Mouse (Mus musculus) G1E (cell line): ENCODE measurements around the gene Ubn2. TPM values are rescaled to one million over a fixed set of nuclear protein-coding genes. Genes with fewer than 3 reads are reported as not detected.
"Not testable (repeated sequence)": the region's sequence is repeated elsewhere in the genome, so short reads cannot be mapped to it uniquely, and the experiment has no call there.

Experiments used
- ATAC-seq: 2 replicates; pipeline ENCODE4 v1.8.0; 2016; ENCODE audit warnings: mild to moderate bottlenecking; ENCODE audit not compliant: insufficient number of reproducible peaks, poor library complexity, low FRiP score, severe bottlenecking; ENCODE audit errors: extremely low read depth
- DNase-seq: peaks from one replicate; pipeline ENCODE4 v3.0.0; 2012; ENCODE audit warnings: low spot score
- H3K27me3 ChIP-seq: 2 replicates; pipeline ENCODE4 v1.6.1; 2012; ENCODE audit warnings: mild to moderate bottlenecking, low read length, inconsistent platforms; ENCODE audit not compliant: insufficient read depth
- H3K36me3 ChIP-seq: replicated peaks from 2 replicates; pipeline ENCODE3; 2012; ENCODE audit warnings: mild to moderate bottlenecking, inconsistent platforms
- H3K4me1 ChIP-seq: 2 replicates; pipeline ENCODE4 v1.6.1; 2012; ENCODE audit warnings: low read depth, low read length, inconsistent platforms, mixed read lengths; ENCODE audit not compliant: insufficient read depth
- H3K4me3 ChIP-seq: 2 replicates; pipeline ENCODE4 v1.5.1; 2012; ENCODE audit warnings: low read depth, mild to moderate bottlenecking, inconsistent platforms, low read length, moderate library complexity, mixed read lengths
- H3K9me3 ChIP-seq: replicated peaks from 2 replicates; pipeline ENCODE4 v1.6.1; 2012; ENCODE audit warnings: inconsistent platforms
- CTCF ChIP-seq: IDR thresholded peaks from 2 replicates; pipeline ENCODE4 v1.5.1; 2012; ENCODE audit warnings: low read depth, low read length, inconsistent platforms, mixed read lengths
- GATA1 ChIP-seq: IDR thresholded peaks from 2 replicates; pipeline ENCODE4 v1.6.1; 2012; ENCODE audit warnings: borderline replicate concordance, low read length, inconsistent platforms, mixed read lengths
- GATA2 ChIP-seq: IDR thresholded peaks from 2 replicates; pipeline ENCODE4 v1.6.1; 2012; ENCODE audit warnings: low read depth, low read length, inconsistent platforms, borderline replicate concordance
- POLR2AphosphoS5 ChIP-seq: IDR thresholded peaks from 2 replicates; pipeline ENCODE4 v1.6.1; 2012; ENCODE audit warnings: low read depth, low read length, inconsistent platforms; ENCODE audit not compliant: insufficient replicate concordance
- TAL1 ChIP-seq: conservative IDR thresholded peaks from 2 replicates; pipeline ENCODE4 v1.6.1; 2012; ENCODE audit warnings: low read depth, low read length, inconsistent platforms, mixed read lengths
- polyA plus RNA-seq: library from polyadenylated mRNA; stranded (reverse); fragments of >175 nt; gene quantifications from 2 replicates; pipeline ENCODE4 v1.2.3, GENCODE M21; 2012
- total RNA-seq, 2 experiments: library from RNA; stranded (forward) in 1 of 2; stranded (reverse) in 1 of 2; fragments of 200-1000 nt in 1 of 2; fragments of >200 nt in 1 of 2; fragmentation: Nextera tagmentation in 1 of 2; gene quantifications; 2 replicates each; pipeline ENCODE4 v1.2.3; 2014 to 2017

Gene Ubn2
- total and polyA plus RNA-seq, 3 experiments, result 4.1 to 124 (median 26.9) TPM

- Histone ChIP-seq H3K4me1 (peaks cover 25% of the 10 kb centered on the region), H3K36me3 (peaks cover 11% of the 10 kb centered on the region), H3K9me3 (no peaks in the 10 kb centered on the region), H3K27me3 (peaks cover 3% of the 10 kb centered on the region; the same call in 1 of the 2 replicates), H3K4me3 (peak within 1 kb of the TSS; percentile 98)
- ATAC-seq, result peak; percentile 76
- peak; percentile 76 for DNase-seq
- TF ChIP-seq GATA2 (no peak), POLR2AphosphoS5 (no peak), GATA1 (no peak), CTCF (no peak), TAL1 (no peak)
These were observed 100.0 kb downstream of the Ubn2 start, which contains the start of gene Fmc1 for GRCm38 (mm10) chr6:38533428-38534405. Gene Fmc1, plus strand, starts transcription at chr6:38533502.

DNA sequence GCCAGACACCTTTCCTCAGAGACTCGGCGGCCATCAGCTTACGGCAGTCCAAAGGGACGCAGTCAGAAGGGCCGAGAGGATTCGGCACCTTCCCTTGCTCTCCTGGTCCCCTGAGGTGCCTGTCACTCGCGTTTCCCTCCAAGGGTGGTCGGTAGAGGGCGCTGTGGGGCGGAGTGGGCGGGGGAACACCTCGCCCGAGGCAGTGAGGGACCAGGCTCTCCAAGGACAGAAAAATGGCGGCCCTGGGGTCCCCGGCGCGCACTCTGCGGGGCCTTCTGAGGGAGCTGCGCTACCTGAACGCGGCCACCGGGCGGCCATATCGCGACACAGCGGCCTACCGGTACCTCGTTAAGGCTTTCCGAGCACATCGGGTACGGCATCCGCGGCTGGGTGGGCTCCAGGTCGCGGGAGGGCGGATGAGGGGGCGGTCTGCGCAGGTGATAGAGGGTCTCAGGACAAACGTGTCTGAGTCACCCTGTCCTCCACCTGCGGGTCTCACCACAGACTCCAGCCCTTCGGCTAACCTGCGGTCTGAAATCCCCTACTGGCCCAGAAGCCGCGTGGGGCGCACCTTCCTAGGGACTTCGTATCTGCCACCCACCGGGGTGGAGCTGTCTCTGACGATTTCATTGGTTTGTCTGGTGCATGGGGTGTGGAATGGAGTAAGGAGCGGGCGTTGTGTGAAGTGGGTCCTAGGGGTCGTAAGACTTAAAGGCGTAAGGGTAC is 101.1 kb downstream of the Ubn2 start:
- Histone ChIP-seq H3K4me1 (peaks cover 25% of the 10 kb centered on the region), H3K27me3 (no peaks in the 10 kb centered on the region), H3K9me3 (no peaks in the 10 kb centered on the region), H3K4me3 (peak overlapping the region; percentile 98), H3K36me3 (peaks cover 19% of the 10 kb centered on the region)
- peak; percentile 87 for DNase-seq
- peak; percentile 43 for ATAC-seq
- TF ChIP-seq CTCF (peak; percentile 49), POLR2AphosphoS5 (no peak)

- TF ChIP-seq GATA2 (no peak), POLR2AphosphoS5 (no peak), CTCF (no peak), TAL1 (no peak), GATA1 (no peak)
- Histone ChIP-seq H3K27me3 (no peaks in the 10 kb centered on the region), H3K9me3 (no peaks in the 10 kb centered on the region), H3K4me1 (peaks cover 25% of the 10 kb centered on the region), H3K4me3 (peak overlapping the region; percentile 98), H3K36me3 (peaks cover 24% of the 10 kb centered on the region)
- DNase-seq (no peak), ATAC-seq (no peak)
These were observed 101.6 kb downstream of the Ubn2 start for GRCm38 (mm10) chr6:38535366-38535690.

DNA sequence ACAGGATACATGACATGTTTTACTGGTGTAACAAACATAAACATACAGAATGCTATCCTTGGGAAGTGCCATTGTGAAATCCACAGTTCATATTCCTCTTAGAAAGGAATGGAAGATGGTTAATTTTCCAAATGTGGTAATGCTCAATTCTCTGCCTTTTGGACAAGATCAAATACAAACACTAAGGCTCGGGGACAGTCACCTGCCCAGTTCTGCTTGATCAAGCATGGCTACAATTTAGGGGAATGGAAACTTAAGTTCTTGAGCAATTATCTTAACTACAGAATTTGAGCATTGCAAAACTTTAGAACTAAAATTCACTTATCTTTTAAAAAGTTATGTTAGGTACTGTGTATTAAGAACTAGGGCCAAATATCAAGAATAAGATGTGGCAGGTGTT is 102.0 kb downstream of the Ubn2 start:
- TF ChIP-seq CTCF (no peak), GATA1 (no peak), TAL1 (no peak), POLR2AphosphoS5 (no peak), GATA2 (no peak)
- DNase-seq, result no peak
- Histone ChIP-seq H3K9me3 (no peaks in the 10 kb centered on the region), H3K4me3 (peak overlapping the region; percentile 98; the same call in 1 of the 2 replicates), H3K36me3 (peaks cover 27% of the 10 kb centered on the region), H3K27me3 (no peaks in the 10 kb centered on the region), H3K4me1 (peaks cover 25% of the 10 kb centered on the region)
- ATAC-seq, result no peak

DNA sequence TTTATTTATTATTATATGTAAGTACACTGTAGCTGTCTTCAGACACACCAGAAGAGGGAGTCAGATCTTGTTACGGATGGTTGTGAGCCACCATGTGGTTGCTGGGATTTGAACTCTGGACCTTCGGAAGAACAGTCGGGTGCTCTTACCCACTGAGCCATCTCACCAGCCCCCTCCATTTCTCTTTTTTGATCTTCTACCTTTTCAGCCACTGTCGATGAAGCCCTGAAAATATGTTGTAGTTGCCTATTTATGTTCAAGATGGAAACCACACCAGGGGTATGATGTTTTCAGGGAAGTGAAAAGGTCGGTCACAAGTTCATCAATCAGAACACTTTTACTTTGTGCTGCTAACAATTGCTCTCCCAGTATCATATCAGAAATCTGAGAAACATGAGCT is 110.4 kb downstream of the Ubn2 start:
- not testable (repeated sequence) for DNase-seq, H3K4me1 ChIP-seq, ATAC-seq

DNA sequence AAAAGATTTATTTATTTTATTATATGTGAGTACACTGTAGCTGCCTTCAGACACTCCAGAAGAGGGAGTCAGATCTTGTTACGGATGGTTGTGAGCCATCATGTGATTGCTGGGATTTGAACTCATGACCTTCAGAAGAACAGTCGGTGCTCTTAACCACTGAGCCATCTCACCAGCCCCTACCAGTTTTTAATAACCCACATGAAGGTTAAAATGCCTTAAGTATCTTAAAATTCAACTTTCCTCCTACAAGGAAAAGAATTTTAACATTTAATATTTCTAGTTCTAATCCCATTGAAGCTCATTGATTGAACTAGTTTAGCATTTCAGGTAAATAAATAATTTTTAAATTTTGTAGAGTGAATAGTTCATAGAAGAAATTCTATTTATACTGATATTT is 113.3 kb downstream of the Ubn2 start:
- peaks cover 15% of the 10 kb centered on the region for H3K4me1 ChIP-seq
- H3K9me3 ChIP-seq, DNase-seq, H3K4me3 ChIP-seq, H3K36me3 ChIP-seq, ATAC-seq, H3K27me3 ChIP-seq: not testable (repeated sequence)

More for the DNA sequence above, 110.4 kb downstream of the Ubn2 start:
- not testable (repeated sequence) for H3K27me3 ChIP-seq, H3K4me3 ChIP-seq, H3K9me3 ChIP-seq
- H3K36me3 ChIP-seq, result peaks cover 18% of the 10 kb centered on the region

- Histone ChIP-seq H3K4me1 (peaks cover 15% of the 10 kb centered on the region), H3K27me3 (no peaks in the 10 kb centered on the region), H3K9me3 (no peaks in the 10 kb centered on the region), H3K4me3 (no peak overlapping the region), H3K36me3 (peaks cover 3% of the 10 kb centered on the region)
- no peak for TF ChIP-seq GATA1
- no peak for TF ChIP-seq TAL1
- TF ChIP-seq GATA2, result no peak
- TF ChIP-seq CTCF, result no peak
- no peak for TF ChIP-seq POLR2AphosphoS5
- no peak for ATAC-seq
- DNase-seq, result no peak
These were observed 114.0 kb downstream of the Ubn2 start for GRCm38 (mm10) chr6:38547707-38548106.

DNA sequence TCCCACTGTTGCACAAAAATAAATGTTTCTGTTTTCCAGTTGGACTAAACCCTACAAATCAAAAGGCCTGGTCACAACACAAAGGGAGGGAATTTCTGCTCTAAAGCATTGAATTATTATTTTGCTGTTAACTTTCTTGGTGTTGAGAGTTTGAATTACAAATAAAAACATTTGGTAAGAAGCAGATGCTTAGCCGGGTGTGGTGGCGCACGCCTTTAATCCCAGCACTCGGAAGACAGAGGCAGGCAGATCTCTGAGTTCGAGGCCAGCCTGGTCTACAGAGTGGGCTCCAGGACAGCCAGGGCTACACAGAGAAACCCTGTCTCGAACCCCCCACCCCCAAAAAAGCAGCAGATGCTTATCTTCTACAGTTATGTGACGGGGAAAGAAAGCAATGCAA is 114.8 kb downstream of the Ubn2 start:
- not testable (repeated sequence) for H3K36me3 ChIP-seq, H3K27me3 ChIP-seq, H3K9me3 ChIP-seq, H3K4me3 ChIP-seq, ATAC-seq, DNase-seq
- peaks cover 15% of the 10 kb centered on the region for H3K4me1 ChIP-seq

DNA sequence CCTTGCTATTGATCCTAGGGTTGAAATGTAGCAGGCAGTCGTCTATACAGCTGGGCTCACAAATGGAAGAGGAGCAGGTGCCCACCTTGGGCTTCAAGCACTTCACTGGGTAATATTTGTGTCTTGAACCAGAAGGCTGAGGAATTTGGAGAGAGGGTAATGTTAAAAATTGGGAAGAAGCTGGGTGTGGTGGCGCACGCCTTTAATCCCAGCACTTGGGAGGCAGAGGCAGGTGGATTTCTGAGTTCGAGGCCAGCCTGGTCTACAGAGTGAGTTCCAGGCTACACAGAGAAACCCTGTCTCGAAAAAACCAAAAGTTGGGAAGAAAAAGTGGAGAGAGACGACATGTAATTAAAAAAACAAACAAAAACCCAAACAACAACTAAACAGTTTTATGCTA is 116.1 kb downstream of the Ubn2 start:
- H3K27me3 ChIP-seq, ATAC-seq, DNase-seq, H3K9me3 ChIP-seq: not testable (repeated sequence)
- H3K4me3 ChIP-seq, result peak overlapping the region; percentile 90; the same call in 1 of the 2 replicates
- H3K36me3 ChIP-seq, result peaks cover 13% of the 10 kb centered on the region
- H3K4me1 ChIP-seq, result peaks cover 27% of the 10 kb centered on the region
